Mouse (Mus musculus): ENCODE measurements around the gene Gm3127.
"Not testable (repeated sequence)": the region's sequence is repeated elsewhere in the genome, so short reads cannot be mapped to it uniquely, and the experiment has no call there.

GRCm38 (mm10) chr14:4182030-4182429 lies 17.2 kb downstream of the Gm3127 start:
- TF ChIP-seq MAX, TAL1 (IDR thresholded peaks at IDR 0.05; ENCODE audit: low read length): not testable (repeated sequence)
